Mouse (Mus musculus): ENCODE data around the gene Map7.

Map7 gene

GRCm38 (mm10) chr10:20233451-20233850 is 85.2 kb downstream of the Map7 start:
- DNase-seq (ENCODE audit: low spot score), result no peak

GRCm38 (mm10) chr10:20234466-20234865 is 86.2 kb downstream of the Map7 start:
- DNase-seq (ENCODE audit: low spot score), result no peak

- DNase-seq (ENCODE audit: low spot score), result no peak
Measured at GRCm38 (mm10) chr10:20235656-20236055, 87.4 kb downstream of the Map7 start.

GRCm38 (mm10) chr10:20236241-20236640 is 88.0 kb downstream of the Map7 start:
- DNase-seq (ENCODE audit: low spot score), result no peak

GRCm38 (mm10) chr10:20238281-20238680 is 90.0 kb downstream of the Map7 start:
- DNase-seq (ENCODE audit: low spot score), result no peak

GRCm38 (mm10) chr10:20240858-20241257 is 92.6 kb downstream of the Map7 start:
- no peak for DNase-seq (ENCODE audit: low spot score)

- DNase-seq (ENCODE audit: low spot score), result no peak
Measured at GRCm38 (mm10) chr10:20243321-20243720, 95.0 kb downstream of the Map7 start.

- no peak for DNase-seq (ENCODE audit: low spot score)
Measured at GRCm38 (mm10) chr10:20245082-20245481, 96.8 kb downstream of the Map7 start.

- DNase-seq (ENCODE audit: low spot score), result no peak
Measured at GRCm38 (mm10) chr10:20249091-20249490, 100.8 kb downstream of the Map7 start.

GRCm38 (mm10) chr10:20255579-20255978 is 107.3 kb downstream of the Map7 start:
- DNase-seq (ENCODE audit: low spot score), result no peak

GRCm38 (mm10) chr10:20257054-20257643 is 108.9 kb downstream of the Map7 start:
- DNase-seq (ENCODE audit: low spot score), result no peak

- DNase-seq (ENCODE audit: low spot score), result no peak
Measured at GRCm38 (mm10) chr10:20257721-20258720, 109.8 kb downstream of the Map7 start.

GRCm38 (mm10) chr10:20259476-20259875 is 111.2 kb downstream of the Map7 start:
- no peak for DNase-seq (ENCODE audit: low spot score)

GRCm38 (mm10) chr10:20262896-20263295 is 114.6 kb downstream of the Map7 start:
- no peak for DNase-seq (ENCODE audit: low spot score)

- DNase-seq (ENCODE audit: low spot score), result no peak
Measured at GRCm38 (mm10) chr10:20264479-20264878, 116.2 kb downstream of the Map7 start.

GRCm38 (mm10) chr10:20267032-20267431 is 118.8 kb downstream of the Map7 start:
- no peak for DNase-seq (ENCODE audit: low spot score)

GRCm38 (mm10) chr10:20268945-20269344 is 120.7 kb downstream of the Map7 start:
- DNase-seq (ENCODE audit: low spot score), result no peak

GRCm38 (mm10) chr10:20272380-20272779 is 124.1 kb downstream of the Map7 start:
- DNase-seq (ENCODE audit: low spot score), result no peak

- DNase-seq (ENCODE audit: low spot score), result no peak
Measured at GRCm38 (mm10) chr10:20273278-20273677, 125.0 kb downstream of the Map7 start.

- DNase-seq (ENCODE audit: low spot score), result no peak
Measured at GRCm38 (mm10) chr10:20274022-20274421, 125.8 kb downstream of the Map7 start.

- DNase-seq (ENCODE audit: low spot score), result no peak
Measured at GRCm38 (mm10) chr10:20281456-20281855, 133.2 kb downstream of the Map7 start.

- no peak for DNase-seq (ENCODE audit: low spot score)
Measured at GRCm38 (mm10) chr10:20285289-20285975, 137.2 kb downstream of the Map7 start.

All from spleen, adult 12 weeks (tissue).